Mouse (Mus musculus) lung, adult 2 months (tissue): ENCODE results near the gene Chac1.

Source experiments
- CTCF ChIP-seq: fragments of 200-500 bp; IDR thresholded peaks from 2 replicates; pipeline ENCODE4 v1.5.1; 2011; ENCODE audit warnings: mild to moderate bottlenecking, low read length, control low read depth; ENCODE audit not compliant: insufficient read depth
- POLR2A ChIP-seq: fragments of 200-500 bp; IDR thresholded peaks from 2 replicates; pipeline ENCODE4 v1.6.1; 2011; ENCODE audit warnings: low read depth, mild to moderate bottlenecking, control low read depth, low read length, borderline replicate concordance; ENCODE audit errors: extremely low read depth

DNA sequence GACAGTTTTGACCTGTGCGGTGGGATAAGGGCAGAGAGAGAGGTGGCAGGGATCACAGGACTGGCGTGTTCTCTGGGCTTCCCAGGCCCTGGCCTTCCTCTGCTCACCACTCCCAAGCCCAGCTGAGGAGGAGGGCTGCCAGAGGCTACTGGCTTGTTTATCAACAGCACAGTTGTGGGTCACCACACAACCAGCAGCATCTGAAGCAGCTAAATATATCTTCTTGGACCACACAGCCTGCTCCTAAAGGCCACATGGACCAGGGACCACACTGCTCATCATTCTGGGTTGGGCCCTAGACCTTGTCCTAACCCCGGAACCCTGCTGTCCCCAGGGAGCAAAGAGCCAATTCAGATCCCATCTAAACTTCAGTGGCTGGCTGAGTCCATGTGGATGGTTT lies 13.9 kb downstream of the Chac1 start:
- TF ChIP-seq CTCF: no peak
- no peak for TF ChIP-seq POLR2A
